Mouse (Mus musculus) myocyte (in vitro differentiated cells): ENCODE measurements around the gene 1700018F24Rik. TPM values are rescaled to one million over a fixed set of nuclear protein-coding genes. Genes with fewer than 3 reads are reported as not detected.

ENCODE experiments used
- H3K27me3 ChIP-seq: one replicate; pipeline ENCODE4 v1.6.1; 2011; ENCODE audit not compliant: control insufficient read depth, insufficient read depth, insufficient read length
- H3K36me3 ChIP-seq: one replicate; pipeline ENCODE4 v1.6.1; 2011; ENCODE audit not compliant: control insufficient read depth, insufficient read depth
- H3K4me2 ChIP-seq: one replicate; pipeline ENCODE4 v1.6.1; 2011; ENCODE audit warnings: low read depth, control low read depth
- H3K4me3 ChIP-seq: one replicate; pipeline ENCODE4 v1.5.1; 2011; ENCODE audit warnings: mild to moderate bottlenecking, control low read depth, moderate library complexity
- H3K79me2 ChIP-seq: one replicate; pipeline ENCODE4 v1.6.1; 2011; ENCODE audit not compliant: control insufficient read depth, insufficient read depth
- H3ac ChIP-seq: one replicate; pipeline ENCODE4 v1.6.1; 2011; ENCODE audit not compliant: control insufficient read depth, insufficient read length
- CEBPB ChIP-seq: IDR thresholded peaks from 2 replicates; pipeline ENCODE4 v1.6.1; 2011; ENCODE audit warnings: mild to moderate bottlenecking, moderate library complexity; ENCODE audit not compliant: poor library complexity, insufficient read depth, severe bottlenecking
- E2F4 ChIP-seq: IDR thresholded peaks from one replicate; pipeline ENCODE4 v1.6.1; 2011; ENCODE audit warnings: mild to moderate bottlenecking, control low read depth, moderate library complexity; ENCODE audit not compliant: insufficient read depth
- MAX ChIP-seq: IDR thresholded peaks from one replicate; pipeline ENCODE4 v1.6.1; 2011; ENCODE audit warnings: low read depth, mild to moderate bottlenecking, control low read depth
- MYOD1 ChIP-seq, 3 experiments: IDR thresholded peaks; one replicate each; pipeline ENCODE4 v1.6.1; 2011; ENCODE audit warnings: control low read depth in 2 of 3, low read depth in 2 of 3, mild to moderate bottlenecking in 2 of 3, moderate library complexity in 1 of 3; ENCODE audit not compliant: insufficient read length in 2 of 3, control insufficient read depth in 1 of 3
- MYOG ChIP-seq, 3 experiments: IDR thresholded peaks; one replicate each; pipeline ENCODE4 v1.6.1; 2011; ENCODE audit warnings: control low read depth in 2 of 3, low read depth in 2 of 3, mild to moderate bottlenecking in 2 of 3; ENCODE audit not compliant: insufficient read length in 2 of 3, control insufficient read depth in 1 of 3, insufficient read depth in 1 of 3
- POLR2A ChIP-seq: IDR thresholded peaks from one replicate; pipeline ENCODE4 v1.6.1; 2011; ENCODE audit warnings: low read depth, mild to moderate bottlenecking, control low read depth, moderate library complexity; ENCODE audit not compliant: insufficient read length
- POLR2AphosphoS2 ChIP-seq: IDR thresholded peaks from one replicate; pipeline ENCODE4 v1.6.1; 2011; ENCODE audit warnings: low read depth, control low read depth; ENCODE audit not compliant: insufficient read length
- REST ChIP-seq: IDR thresholded peaks from one replicate; pipeline ENCODE4 v1.6.1; 2011; ENCODE audit warnings: mild to moderate bottlenecking, control low read depth, moderate library complexity; ENCODE audit not compliant: insufficient read depth, insufficient read length
- SRF ChIP-seq: IDR thresholded peaks from one replicate; pipeline ENCODE4 v1.6.1; 2011; ENCODE audit warnings: low read depth; ENCODE audit not compliant: control insufficient read depth, insufficient read length
- TCF12 ChIP-seq: IDR thresholded peaks from one replicate; pipeline ENCODE4 v1.6.1; 2011; ENCODE audit warnings: mild to moderate bottlenecking, control low read depth; ENCODE audit not compliant: poor library complexity, insufficient read depth, severe bottlenecking
- TCF3 ChIP-seq: IDR thresholded peaks from one replicate; pipeline ENCODE4 v1.6.1; 2011; ENCODE audit warnings: low read depth, control low read depth; ENCODE audit not compliant: insufficient read length
- USF1 ChIP-seq: IDR thresholded peaks from one replicate; pipeline ENCODE4 v1.6.1; 2011; ENCODE audit warnings: low read depth, mild to moderate bottlenecking, control low read depth, moderate library complexity
- polyA plus RNA-seq: library from polyadenylated mRNA; unstranded; fragments of >200 nt; fragmentation: generic; extraction: Trizol; gene quantifications from one replicate; pipeline ENCODE4 v1.2.1, GENCODE M21; 2012; ENCODE audit warnings: missing spikeins

Gene 1700018F24Rik
- polyA plus RNA-seq, 1 experiment: not detected

DNA sequence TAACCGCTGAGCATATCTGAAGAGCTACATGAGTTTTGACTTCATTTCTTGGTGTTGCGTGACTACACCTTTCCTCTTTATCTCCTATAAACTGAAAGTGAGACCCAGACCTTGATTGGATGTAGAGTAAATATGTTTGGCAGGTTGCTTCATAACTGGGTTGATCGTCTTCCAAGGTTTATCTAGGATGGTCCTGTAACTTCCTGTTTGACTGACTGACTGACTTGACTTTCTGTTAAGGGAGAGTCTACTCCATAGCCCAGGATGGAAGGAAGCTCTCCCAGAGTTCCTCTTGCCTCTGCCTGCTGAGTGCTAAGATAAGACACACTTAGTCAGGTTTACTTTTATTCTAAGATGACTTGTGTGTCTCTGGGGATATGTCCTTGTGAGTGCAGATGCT lies 47.1 kb downstream of the 1700018F24Rik start:
- H3K4me2 ChIP-seq: no peak overlapping the region

More for the DNA sequence above, 47.1 kb downstream of the 1700018F24Rik start:
- Histone ChIP-seq H3K4me3 (no peak overlapping the region), H3K36me3 (peaks cover 10% of the 10 kb centered on the region), H3K79me2 (peaks cover 58% of the 10 kb centered on the region), H3ac (no peak overlapping the region), H3K27me3 (no peaks in the 10 kb centered on the region)
- no peak for TF ChIP-seq POLR2A
- TF ChIP-seq MYOG (IDR thresholded peaks at IDR 0.05; ENCODE audit: control insufficient read depth in 1 of 3, insufficient read depth in 1 of 3, insufficient read length in 2 of 3, low read depth in 2 of 3): no peak
- no peak for TF ChIP-seq USF1
- no peak for TF ChIP-seq SRF
- TF ChIP-seq E2F4: no peak
- no peak for TF ChIP-seq POLR2AphosphoS2
- TF ChIP-seq REST: no peak
- no peak for TF ChIP-seq MYOD1 (IDR thresholded peaks at IDR 0.05; ENCODE audit: control insufficient read depth in 1 of 3, insufficient read length in 2 of 3, low read depth in 2 of 3)
- TF ChIP-seq CEBPB: no peak
- no peak for TF ChIP-seq TCF12
- no peak for TF ChIP-seq MAX
- no peak for TF ChIP-seq TCF3

Other genes with a start within 250 kb of the 1700018F24Rik start
- 32.9 TPM for gene Smurf1, start 77.1 kb upstream of the 1700018F24Rik start, polyA plus RNA-seq
- gene Gm4871, start 10.2 kb upstream of the 1700018F24Rik start, polyA plus RNA-seq: not detected
- gene Arpc1a, start 40.8 kb downstream of the 1700018F24Rik start, polyA plus RNA-seq: 67.2 TPM
- not detected for gene Kpna7, start 41.0 kb downstream of the 1700018F24Rik start, polyA plus RNA-seq
- gene Arpc1b, start 71.2 kb downstream of the 1700018F24Rik start, polyA plus RNA-seq: 482 TPM
- 98.9 TPM for gene Pdap1, start 97.2 kb downstream of the 1700018F24Rik start, polyA plus RNA-seq
- 130 TPM for gene Bud31, start 97.4 kb downstream of the 1700018F24Rik start, polyA plus RNA-seq
- 16.6 TPM for gene Ptcd1, start 124.1 kb downstream of the 1700018F24Rik start, polyA plus RNA-seq
- 31.3 TPM for gene Cpsf4, start 124.2 kb downstream of the 1700018F24Rik start, polyA plus RNA-seq
- gene Atp5j2, start 149.1 kb downstream of the 1700018F24Rik start, polyA plus RNA-seq: 683 TPM
- gene Zkscan14, start 158.9 kb downstream of the 1700018F24Rik start, polyA plus RNA-seq: 5.8 TPM
- 5.9 TPM for gene Zkscan5, start 161.6 kb downstream of the 1700018F24Rik start, polyA plus RNA-seq
- 11.5 TPM for gene Zfp655, start 188.7 kb downstream of the 1700018F24Rik start, polyA plus RNA-seq
- gene Zscan25, start 237.5 kb downstream of the 1700018F24Rik start, polyA plus RNA-seq: 10.0 TPM